Mouse (Mus musculus) kidney, embryonic 16.5 days (tissue): Measurements from ENCODE around the gene Avpi1. TPM values are rescaled to one million over a fixed set of nuclear protein-coding genes. Genes with fewer than 3 reads are reported as not detected.

Experiments
- ATAC-seq: fragments of 200-750 bp; cut with Nextera tagmentation; 2 replicates; pipeline ENCODE4 v1.8.0; 2017; ENCODE audit warnings: moderate TSS enrichment; ENCODE audit not compliant: low FRiP score, low TSS enrichment
- H3K27ac ChIP-seq: fragments of 300-500 bp; sonication (generic); 2 replicates; pipeline ENCODE4 v1.5.1; 2014; ENCODE audit warnings: low read length
- H3K27me3 ChIP-seq: fragments of 300-500 bp; sonication (generic); 2 replicates; pipeline ENCODE4 v1.6.1; 2014; ENCODE audit warnings: low read length, control low read depth, mixed read lengths; ENCODE audit not compliant: insufficient read depth
- H3K36me3 ChIP-seq: fragments of 300-500 bp; sonication (generic); 2 replicates; pipeline ENCODE4 v1.6.1; 2014; ENCODE audit warnings: low read length, control low read depth, mixed read lengths; ENCODE audit not compliant: insufficient read depth
- H3K4me1 ChIP-seq: fragments of 300-500 bp; sonication (generic); 2 replicates; pipeline ENCODE4 v1.6.1; 2014; ENCODE audit warnings: low read length, control low read depth, mixed read lengths; ENCODE audit not compliant: insufficient read depth
- H3K4me2 ChIP-seq: fragments of 300-500 bp; sonication (generic); replicated peaks from 2 replicates; pipeline ENCODE4 v1.6.1; 2014; ENCODE audit warnings: low read depth, low read length
- H3K4me3 ChIP-seq: fragments of 300-500 bp; sonication (generic); 2 replicates; pipeline ENCODE4 v1.5.1; 2014; ENCODE audit warnings: mild to moderate bottlenecking, low read length
- H3K9ac ChIP-seq: fragments of 300-500 bp; sonication (generic); replicated peaks from 2 replicates; pipeline ENCODE4 v1.6.1; 2014; ENCODE audit warnings: low read length
- H3K9me3 ChIP-seq: fragments of 300-500 bp; sonication (generic); 2 replicates; pipeline ENCODE4 v1.6.1; 2016; ENCODE audit warnings: low read length, control low read depth
- WGBS: fragments of 180-500 bp; shearing (Covaris S2); extraction: QIAGEN DNeasy Blood & Tissue Kit; methylation state at CpG from one replicate; pipeline ENCODE4 v1.1.7; 2014; 5-methylcytosine and 5-hydroxymethylcytosine counted together
- polyA plus RNA-seq: library from polyadenylated mRNA; unstranded; fragments of >200 nt; fragmentation: Nextera tagmentation; extraction: Ambion mirVana; gene quantifications from 2 replicates; pipeline ENCODE4 v1.2.1, GENCODE M21; 2015

The Avpi1 gene
- polyA plus RNA-seq, 1 experiment from 2014 or later = 30.7 TPM

GRCm38 (mm10) chr19:42145731-42146130, 16.9 kb upstream of the Avpi1 start:
- no peak overlapping the region for H3K27ac ChIP-seq
- WGBS = 94% methylated on average over 2 of the region's 2 CpGs
- no peak overlapping the region for H3K4me2 ChIP-seq
- H3K4me3 ChIP-seq = no peak overlapping the region
- no peak for ATAC-seq
- H3K27me3 ChIP-seq = no peaks in the 10 kb centered on the region
- H3K36me3 ChIP-seq = 0 out of 2 replicates have a peak, but pooled peaks cover under 1% of the 10 kb centered on the region
- peaks cover 19% of the 10 kb centered on the region for H3K4me1 ChIP-seq
- no peak overlapping the region for H3K9ac ChIP-seq
- H3K9me3 ChIP-seq = no peaks in the 10 kb centered on the region

GRCm38 (mm10) chr19:42145210-42145609, 16.4 kb upstream of the Avpi1 start:
- Histone ChIP-seq H3K9ac (no peak overlapping the region), H3K27me3 (no peaks in the 10 kb centered on the region), H3K9me3 (no peaks in the 10 kb centered on the region), H3K36me3 (no peaks in the 10 kb centered on the region), H3K4me1 (peaks cover 19% of the 10 kb centered on the region), H3K4me2 (no peak overlapping the region), H3K4me3 (no peak overlapping the region), H3K27ac (no peak overlapping the region)
- 62% methylated on average over 4 of the region's 4 CpGs for WGBS
- no peak for ATAC-seq

GRCm38 (mm10) chr19:42144541-42145167, 15.8 kb upstream of the Avpi1 start:
- Histone ChIP-seq H3K9me3 (no peaks in the 10 kb centered on the region), H3K4me1 (peaks cover 16% of the 10 kb centered on the region), H3K9ac (no peak overlapping the region), H3K27me3 (no peaks in the 10 kb centered on the region), H3K4me2 (no peak overlapping the region), H3K36me3 (no peaks in the 10 kb centered on the region), H3K4me3 (no peak overlapping the region), H3K27ac (no peak overlapping the region)
- 29% methylated on average over 8 of the region's 8 CpGs for WGBS
- no peak for ATAC-seq

GRCm38 (mm10) chr19:42144067-42144466, 15.2 kb upstream of the Avpi1 start:
- Histone ChIP-seq H3K9me3 (no peaks in the 10 kb centered on the region), H3K27me3 (no peaks in the 10 kb centered on the region), H3K4me3 (no peak overlapping the region), H3K4me1 (peaks cover 10% of the 10 kb centered on the region), H3K27ac (no peak overlapping the region), H3K9ac (no peak overlapping the region), H3K36me3 (no peaks in the 10 kb centered on the region), H3K4me2 (no peak overlapping the region)
- WGBS = 55% methylated on average over 6 of the region's 6 CpGs
- ATAC-seq = no peak

- no peak for ATAC-seq
- H3K27me3 ChIP-seq = no peaks in the 10 kb centered on the region
- no peak overlapping the region for H3K27ac ChIP-seq
- peaks cover 5% of the 10 kb centered on the region; the same call in 1 of the 2 replicates for H3K4me1 ChIP-seq
- H3K9me3 ChIP-seq = no peaks in the 10 kb centered on the region
- 82% methylated on average over 2 of the region's 2 CpGs for WGBS
- no peak overlapping the region for H3K4me3 ChIP-seq
- H3K9ac ChIP-seq = no peak overlapping the region
- H3K36me3 ChIP-seq = no peaks in the 10 kb centered on the region
- no peak overlapping the region for H3K4me2 ChIP-seq
Observed at GRCm38 (mm10) chr19:42142757-42143156, 13.9 kb upstream of the Avpi1 start.

GRCm38 (mm10) chr19:42141998-42142397, 13.1 kb upstream of the Avpi1 start:
- WGBS = 78% methylated on average over 3 of the region's 3 CpGs
- Histone ChIP-seq H3K4me3 (no peak overlapping the region), H3K27ac (no peak overlapping the region), H3K36me3 (no peaks in the 10 kb centered on the region), H3K27me3 (no peaks in the 10 kb centered on the region), H3K9me3 (no peaks in the 10 kb centered on the region), H3K4me1 (peaks cover 2% of the 10 kb centered on the region; the same call in 1 of the 2 replicates), H3K4me2 (no peak overlapping the region), H3K9ac (no peak overlapping the region)
- ATAC-seq = no peak

- no peak overlapping the region for H3K4me3 ChIP-seq
- no peak overlapping the region for H3K4me2 ChIP-seq
- no peaks in the 10 kb centered on the region for H3K27me3 ChIP-seq
- no peaks in the 10 kb centered on the region for H3K9me3 ChIP-seq
- H3K27ac ChIP-seq = no peak overlapping the region
- H3K9ac ChIP-seq = no peak overlapping the region
- H3K36me3 ChIP-seq = no peaks in the 10 kb centered on the region
- H3K4me1 ChIP-seq = no peaks in the 10 kb centered on the region
- ATAC-seq = no peak
- 77% methylated on average over 5 of the region's 5 CpGs for WGBS
Observed at GRCm38 (mm10) chr19:42139724-42140517, 11.1 kb upstream of the Avpi1 start.

GRCm38 (mm10) chr19:42138517-42139285, 9.8 kb upstream of the Avpi1 start:
- 73% methylated on average over 15 of the region's 15 CpGs for WGBS
- Histone ChIP-seq H3K9ac (no peak overlapping the region), H3K27ac (no peak overlapping the region), H3K9me3 (no peaks in the 10 kb centered on the region), H3K4me2 (no peak overlapping the region), H3K4me3 (no peak overlapping the region), H3K27me3 (no peaks in the 10 kb centered on the region), H3K4me1 (no peaks in the 10 kb centered on the region), H3K36me3 (no peaks in the 10 kb centered on the region)
- ATAC-seq = no peak

- no peaks in the 10 kb centered on the region for H3K4me1 ChIP-seq
- H3K36me3 ChIP-seq = no peaks in the 10 kb centered on the region
- H3K27me3 ChIP-seq = no peaks in the 10 kb centered on the region
- H3K4me2 ChIP-seq = no peak overlapping the region
- no peaks in the 10 kb centered on the region for H3K9me3 ChIP-seq
- H3K4me3 ChIP-seq = no peak overlapping the region
- no peak overlapping the region for H3K27ac ChIP-seq
- 95% methylated on average over 4 of the region's 4 CpGs for WGBS
- H3K9ac ChIP-seq = no peak overlapping the region
- no peak for ATAC-seq
Observed at GRCm38 (mm10) chr19:42137167-42137672, 8.4 kb upstream of the Avpi1 start.
